Mouse (Mus musculus): ENCODE data around the gene Pgp. TPM values are rescaled to one million over a fixed set of nuclear protein-coding genes. Genes with fewer than 3 reads are reported as not detected.
"Not testable (repeated sequence)": the region's sequence is repeated elsewhere in the genome, so short reads cannot be mapped to it uniquely, and the experiment has no call there.

The Pgp gene
- total RNA-seq (2014; rRNA removed) (49.6 and 50.1 TPM in 2 replicates), polyA plus RNA-seq (2015; fragmentation: Nextera tagmentation; extraction: Ambion mirVana) (86.8 and 88.7 TPM in 2 replicates)

GRCm38 (mm10) chr17:24469910-24470602 is at the start of gene Pgp, which contains the start of gene E4f1:
Pgp (plus strand) TSS chr17:24470392.
E4f1 (minus strand) TSS chr17:24470313.
- under 1% methylated on average over 67 of the region's 75 CpGs for WGBS
- peak within 1 kb of the TSS; percentile 85 for H3K27ac ChIP-seq (ENCODE audit: low read depth, low read length)
- DNase-seq (ENCODE audit: low spot score): peak; percentile 99
- H3K9me3 ChIP-seq (ENCODE audit: low read length): no peaks in the 10 kb centered on the region
- peak within 1 kb of the TSS; percentile 86 for H3K9ac ChIP-seq (replicated peaks; ENCODE audit: low read length, poor library complexity, severe bottlenecking)
- peaks cover 17% of the 10 kb centered on the region for H3K4me1 ChIP-seq (ENCODE audit: insufficient read depth, low read length)
- peaks cover 13% of the 10 kb centered on the region for H3K36me3 ChIP-seq (ENCODE audit: insufficient read depth, low read length)
- H3K4me2 ChIP-seq (ENCODE audit: low read depth, low read length, poor library complexity, severe bottlenecking): peak within 1 kb of the TSS; percentile 99
- peak within 1 kb of the TSS; percentile 81 for H3K4me3 ChIP-seq (ENCODE audit: low read depth, low read length)
- peak; percentile 95 for ATAC-seq (ENCODE audit: low FRiP score)
- no peak for TF ChIP-seq CTCF (IDR thresholded peaks at IDR 0.05)
- no peaks in the 10 kb centered on the region for H3K27me3 ChIP-seq (ENCODE audit: insufficient read depth, low read length)

GRCm38 (mm10) chr17:24423114-24423513 is 47.1 kb upstream of the Pgp start:
- 91% methylated on average over 4 of the region's 4 CpGs for WGBS
- Histone ChIP-seq H3K4me2 (ENCODE audit: low read depth, low read length, poor library complexity, severe bottlenecking) (no peak overlapping the region), H3K36me3 (ENCODE audit: insufficient read depth, low read length) (peaks cover 50% of the 10 kb centered on the region), H3K9ac (replicated peaks; ENCODE audit: low read length, poor library complexity, severe bottlenecking) (no peak overlapping the region), H3K9me3 (ENCODE audit: low read length) (no peaks in the 10 kb centered on the region), H3K4me3 (ENCODE audit: low read depth, low read length) (no peak overlapping the region), H3K27me3 (ENCODE audit: insufficient read depth, low read length) (no peaks in the 10 kb centered on the region), H3K27ac (ENCODE audit: low read depth, low read length) (no peak overlapping the region), H3K4me1 (ENCODE audit: insufficient read depth, low read length) (no peaks in the 10 kb centered on the region)
- no peak for ATAC-seq (ENCODE audit: low FRiP score)
- no peak for TF ChIP-seq CTCF (IDR thresholded peaks at IDR 0.05)
- DNase-seq (ENCODE audit: low spot score): no peak

- DNase-seq (ENCODE audit: low spot score) (no peak), ATAC-seq (ENCODE audit: low FRiP score) (no peak)
- no peaks in the 10 kb centered on the region for H3K9me3 ChIP-seq (ENCODE audit: low read length)
- no peak for TF ChIP-seq CTCF (IDR thresholded peaks at IDR 0.05)
- peaks cover 44% of the 10 kb centered on the region for H3K36me3 ChIP-seq (ENCODE audit: insufficient read depth, low read length)
- WGBS: 97% methylated on average over 5 of the region's 5 CpGs
- no peak overlapping the region for H3K27ac ChIP-seq (ENCODE audit: low read depth, low read length)
- H3K4me2 ChIP-seq (ENCODE audit: low read depth, low read length, poor library complexity, severe bottlenecking): no peak overlapping the region
- H3K4me3 ChIP-seq (ENCODE audit: low read depth, low read length): no peak overlapping the region
- no peak overlapping the region for H3K9ac ChIP-seq (replicated peaks; ENCODE audit: low read length, poor library complexity, severe bottlenecking)
- H3K4me1 ChIP-seq (ENCODE audit: insufficient read depth, low read length): no peaks in the 10 kb centered on the region
- H3K27me3 ChIP-seq (ENCODE audit: insufficient read depth, low read length): no peaks in the 10 kb centered on the region
These were observed 45.7 kb upstream of the Pgp start for GRCm38 (mm10) chr17:24424489-24424888.

- not testable (repeated sequence) for H3K27ac ChIP-seq (ENCODE audit: low read depth, low read length); H3K4me1 ChIP-seq (ENCODE audit: insufficient read depth, low read length); H3K9ac ChIP-seq (replicated peaks; ENCODE audit: low read length, poor library complexity, severe bottlenecking); ATAC-seq (ENCODE audit: low FRiP score); H3K4me3 ChIP-seq (ENCODE audit: low read depth, low read length); H3K27me3 ChIP-seq (ENCODE audit: insufficient read depth, low read length); H3K4me2 ChIP-seq (ENCODE audit: low read depth, low read length, poor library complexity, severe bottlenecking); DNase-seq (ENCODE audit: low spot score); H3K9me3 ChIP-seq (ENCODE audit: low read length)
- H3K36me3 ChIP-seq (ENCODE audit: insufficient read depth, low read length): peaks cover 36% of the 10 kb centered on the region
- 94% methylated on average over 5 of the region's 8 CpGs for WGBS
These were observed 44.9 kb upstream of the Pgp start for GRCm38 (mm10) chr17:24425326-24425725.

GRCm38 (mm10) chr17:24425905-24426304 is 44.3 kb upstream of the Pgp start:
- 90% methylated on average over 7 of the region's 7 CpGs for WGBS
- ATAC-seq (ENCODE audit: low FRiP score): no peak
- no peaks in the 10 kb centered on the region for H3K4me1 ChIP-seq (ENCODE audit: insufficient read depth, low read length)
- H3K4me2 ChIP-seq (ENCODE audit: low read depth, low read length, poor library complexity, severe bottlenecking): no peak overlapping the region
- H3K9me3 ChIP-seq (ENCODE audit: low read length): no peaks in the 10 kb centered on the region
- no peak for DNase-seq (ENCODE audit: low spot score)
- no peak overlapping the region for H3K9ac ChIP-seq (replicated peaks; ENCODE audit: low read length, poor library complexity, severe bottlenecking)
- no peak overlapping the region for H3K27ac ChIP-seq (ENCODE audit: low read depth, low read length)
- no peak overlapping the region for H3K4me3 ChIP-seq (ENCODE audit: low read depth, low read length)
- no peak for TF ChIP-seq CTCF (IDR thresholded peaks at IDR 0.05)
- H3K36me3 ChIP-seq (ENCODE audit: insufficient read depth, low read length): peaks cover 32% of the 10 kb centered on the region
- H3K27me3 ChIP-seq (ENCODE audit: insufficient read depth, low read length): no peaks in the 10 kb centered on the region

GRCm38 (mm10) chr17:24426471-24427169 is 43.6 kb upstream of the Pgp start, which contains the start of gene Eci1:
Eci1 (plus strand) TSS chr17:24426641.
- H3K36me3 ChIP-seq (ENCODE audit: insufficient read depth, low read length): peaks cover 25% of the 10 kb centered on the region
- no peaks in the 10 kb centered on the region for H3K9me3 ChIP-seq (ENCODE audit: low read length)
- DNase-seq (ENCODE audit: low spot score) (peak; percentile 96), ATAC-seq (ENCODE audit: low FRiP score) (peak; percentile 90)
- no peak for TF ChIP-seq CTCF (IDR thresholded peaks at IDR 0.05)
- peak within 1 kb of the TSS; percentile 68 for H3K9ac ChIP-seq (replicated peaks; ENCODE audit: low read length, poor library complexity, severe bottlenecking)
- WGBS: under 1% methylated on average over 47 of the region's 48 CpGs
- no peaks in the 10 kb centered on the region for H3K4me1 ChIP-seq (ENCODE audit: insufficient read depth, low read length)
- H3K27me3 ChIP-seq (ENCODE audit: insufficient read depth, low read length): no peaks in the 10 kb centered on the region
- H3K27ac ChIP-seq (ENCODE audit: low read depth, low read length): peak within 1 kb of the TSS; percentile 87
- peak within 1 kb of the TSS; percentile 51 for H3K4me3 ChIP-seq (ENCODE audit: low read depth, low read length)
- H3K4me2 ChIP-seq (ENCODE audit: low read depth, low read length, poor library complexity, severe bottlenecking): peak within 1 kb of the TSS; percentile 72
